Mouse (Mus musculus) embryonic fibroblast, embryonic 13.5 days (primary cell): ENCODE data around the gene Zfp184. TPM values are rescaled to one million over a fixed set of nuclear protein-coding genes. Genes with fewer than 3 reads are reported as not detected.
"Not testable (repeated sequence)": the region's sequence is repeated elsewhere in the genome, so short reads cannot be mapped to it uniquely, and the experiment has no call there.

ENCODE experiments used
- H3K27ac ChIP-seq: 2 replicates; pipeline ENCODE4 v1.5.1; 2012; ENCODE audit warnings: low read length, control low read depth, inconsistent platforms; ENCODE audit not compliant: insufficient read depth
- H3K4me1 ChIP-seq: 2 replicates; pipeline ENCODE4 v1.6.1; 2011; ENCODE audit warnings: low read length; ENCODE audit not compliant: control insufficient read depth, insufficient read depth
- H3K4me3 ChIP-seq: 2 replicates; pipeline ENCODE4 v1.5.1; 2011; ENCODE audit warnings: mild to moderate bottlenecking, control low read depth, low read length; ENCODE audit not compliant: insufficient read depth
- CTCF ChIP-seq: IDR thresholded peaks from 2 replicates; pipeline ENCODE4 v1.5.1; 2011; ENCODE audit warnings: mild to moderate bottlenecking, control low read depth, low read length, moderate library complexity, borderline replicate concordance; ENCODE audit not compliant: insufficient read depth
- POLR2A ChIP-seq: IDR thresholded peaks from 2 replicates; pipeline ENCODE4 v1.6.1; 2011; ENCODE audit warnings: low read depth, mild to moderate bottlenecking, control low read depth, low read length, moderate library complexity
- polyA plus RNA-seq: library from polyadenylated mRNA; stranded (reverse); fragments of >200 nt; gene quantifications from 2 replicates; pipeline ENCODE4 v1.2.4, GENCODE M21; 2011; ENCODE audit warnings: low read depth; ENCODE audit not compliant: missing spikeins, insufficient read length

Zfp184 gene
- 2.9 and 5.0 TPM in 2 replicates for polyA plus RNA-seq

DNA sequence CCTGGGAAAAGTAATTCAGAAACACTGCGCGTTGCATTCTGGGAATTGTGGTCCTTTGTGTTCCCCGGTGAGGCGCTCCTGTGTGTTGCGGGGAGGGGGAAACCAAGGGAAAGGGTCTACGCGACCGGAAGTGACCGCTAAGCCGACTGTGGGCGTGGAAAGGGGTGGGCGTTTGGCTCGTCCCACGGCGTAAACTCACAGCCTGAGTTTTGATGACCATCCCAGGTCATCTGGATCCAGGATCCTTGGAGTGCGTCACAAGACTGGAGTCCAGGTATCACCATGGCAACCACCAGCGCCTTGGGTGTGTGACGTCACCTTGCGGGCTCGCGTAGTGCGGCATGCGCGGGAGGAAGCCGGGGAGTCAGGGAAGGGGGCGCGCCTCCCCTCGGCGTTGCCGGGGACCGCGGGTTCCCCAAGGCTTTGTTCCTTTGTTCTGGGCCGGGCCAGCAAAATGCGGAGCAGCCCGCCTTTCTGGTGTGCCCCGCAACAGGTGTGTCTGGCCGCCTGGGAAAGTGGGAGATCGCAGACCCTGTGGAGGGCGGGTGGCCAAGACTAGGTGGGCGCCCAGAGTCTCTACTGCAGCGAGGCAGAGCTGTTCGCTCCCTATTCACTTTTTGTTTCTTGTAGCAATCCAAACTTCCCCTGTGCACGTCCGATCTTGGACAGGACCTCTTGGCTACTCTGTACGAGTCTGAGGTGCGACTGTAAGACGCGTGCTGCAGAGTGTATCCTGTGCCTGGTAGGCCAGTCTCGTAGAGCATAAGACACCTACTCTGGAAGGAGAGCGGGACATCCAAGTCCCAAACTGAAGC is at the start of gene Zfp184:
TSS of gene Zfp184 (plus strand) at position 169 of the 815 bp plus-strand sequence.
- Histone ChIP-seq H3K4me1 (no peaks in the 10 kb centered on the region), H3K4me3 (peak within 1 kb of the TSS; percentile 50), H3K27ac (no peak within 1 kb of the TSS)
- TF ChIP-seq CTCF (no peak), POLR2A (peak; percentile 74)

DNA sequence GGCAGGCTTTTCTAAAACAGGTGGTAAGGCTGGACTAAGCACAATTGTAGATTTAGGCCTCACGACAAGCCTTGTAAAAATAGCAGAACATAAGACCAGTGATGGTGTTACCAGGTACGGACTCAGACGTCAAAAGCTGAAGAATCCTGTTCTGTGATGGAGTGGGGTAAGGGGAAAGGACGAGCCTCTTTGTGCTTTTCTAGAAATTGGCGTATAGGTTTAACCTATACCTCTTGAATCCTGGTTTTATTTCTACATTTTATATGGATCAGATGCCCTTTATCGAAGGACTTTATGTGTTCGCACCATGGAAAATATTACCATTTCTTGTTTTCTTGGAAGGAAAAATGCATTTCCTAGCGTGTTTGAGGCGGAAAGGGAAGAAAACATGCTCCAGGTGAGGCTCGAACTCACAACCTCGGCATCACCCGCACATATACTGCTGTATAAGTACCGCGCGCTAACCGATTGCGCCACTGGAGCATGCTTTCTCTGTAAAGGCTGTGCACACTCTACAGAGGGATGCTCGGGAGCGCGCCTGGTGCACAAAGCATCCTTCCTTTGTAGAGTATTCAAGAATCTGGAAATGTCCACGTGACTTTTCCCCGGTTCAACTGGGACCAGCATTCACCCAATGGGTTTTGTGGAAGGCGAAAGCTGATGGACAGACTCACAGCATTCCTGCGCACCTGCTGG is 48.2 kb upstream of the Zfp184 start:
- Histone ChIP-seq H3K27ac (no peak overlapping the region), H3K4me3 (peak overlapping the region; percentile 84), H3K4me1 (no peaks in the 10 kb centered on the region)
- TF ChIP-seq CTCF (no peak), POLR2A (no peak)

DNA sequence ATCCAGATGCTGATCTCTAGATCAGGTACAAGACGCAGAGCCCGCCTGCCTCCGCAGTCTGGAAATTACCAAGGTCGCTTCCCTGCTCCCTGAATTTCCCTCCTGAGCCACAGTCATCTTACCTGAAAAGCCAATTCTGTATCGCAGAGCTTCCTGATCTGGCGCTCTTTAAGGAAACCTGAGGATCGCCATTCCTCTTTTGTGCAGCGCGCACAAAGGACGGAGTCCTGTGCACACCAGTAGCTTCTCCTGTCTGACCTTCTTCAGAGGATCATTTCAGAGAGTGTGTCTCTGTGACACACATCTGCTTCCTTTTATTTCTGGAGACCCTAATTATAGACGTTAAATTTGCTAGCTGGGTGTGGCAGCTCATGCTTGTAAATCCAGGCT is 47.7 kb upstream of the Zfp184 start:
- peak overlapping the region; percentile 84 for H3K4me3 ChIP-seq
- TF ChIP-seq POLR2A, result no peak
- TF ChIP-seq CTCF, result no peak
- no peak overlapping the region for H3K27ac ChIP-seq
- H3K4me1 ChIP-seq, result no peaks in the 10 kb centered on the region

DNA sequence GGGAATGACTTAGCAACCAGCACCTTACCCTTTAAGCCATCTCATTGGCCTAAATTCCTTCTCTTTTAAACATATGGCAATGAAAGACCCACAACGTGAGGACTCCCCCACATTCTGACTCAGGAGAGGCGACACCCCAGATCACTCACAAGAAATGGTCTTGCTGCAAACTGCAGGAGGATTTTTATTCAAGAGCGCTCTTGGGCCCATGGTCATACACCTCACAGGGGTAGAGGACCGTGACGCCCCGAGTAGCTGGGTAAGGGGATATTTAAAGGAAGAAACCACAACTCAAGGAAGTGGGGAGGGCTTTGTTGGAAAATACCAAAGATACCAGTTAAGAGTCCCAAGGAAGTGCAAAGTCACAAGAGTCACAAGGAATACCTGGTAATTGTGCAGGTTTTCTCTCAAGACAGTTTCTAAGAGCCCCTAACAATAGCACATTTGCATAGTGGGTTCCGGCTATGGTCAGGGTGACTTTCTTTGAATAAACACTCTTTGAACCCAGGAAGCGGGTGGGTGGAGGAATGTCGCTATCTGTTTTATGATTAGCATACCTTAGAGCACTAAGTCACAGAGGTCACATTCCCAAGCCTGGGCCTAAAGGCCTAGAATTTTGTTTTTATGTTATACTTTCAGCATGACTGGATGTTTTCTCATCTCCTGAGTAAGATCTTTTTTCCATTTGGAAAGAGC is 43.9 kb upstream of the Zfp184 start:
- H3K27ac ChIP-seq, H3K4me3 ChIP-seq, H3K4me1 ChIP-seq: not testable (repeated sequence)

DNA sequence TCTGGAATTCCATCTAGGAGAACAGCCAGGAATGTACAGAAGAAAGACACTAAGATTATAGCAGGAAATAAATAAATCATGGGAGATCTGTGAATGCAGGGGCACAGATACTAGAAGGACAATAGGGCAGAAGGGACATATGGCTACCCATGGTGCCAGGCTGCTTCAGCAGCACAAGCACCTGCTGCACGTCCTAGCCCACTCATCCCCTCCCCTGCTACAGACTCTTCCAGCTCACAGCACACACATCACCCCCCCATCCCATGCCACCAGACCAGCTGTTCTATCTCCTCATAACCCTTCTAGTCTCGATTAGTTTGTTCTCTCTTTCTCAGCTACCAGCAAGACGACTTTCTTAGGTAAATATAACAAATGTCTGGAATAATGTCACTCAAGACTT is 41.4 kb upstream of the Zfp184 start:
- Histone ChIP-seq H3K4me3 (no peak overlapping the region), H3K27ac (no peak overlapping the region), H3K4me1 (no peaks in the 10 kb centered on the region)
- TF ChIP-seq CTCF (no peak), POLR2A (no peak)

DNA sequence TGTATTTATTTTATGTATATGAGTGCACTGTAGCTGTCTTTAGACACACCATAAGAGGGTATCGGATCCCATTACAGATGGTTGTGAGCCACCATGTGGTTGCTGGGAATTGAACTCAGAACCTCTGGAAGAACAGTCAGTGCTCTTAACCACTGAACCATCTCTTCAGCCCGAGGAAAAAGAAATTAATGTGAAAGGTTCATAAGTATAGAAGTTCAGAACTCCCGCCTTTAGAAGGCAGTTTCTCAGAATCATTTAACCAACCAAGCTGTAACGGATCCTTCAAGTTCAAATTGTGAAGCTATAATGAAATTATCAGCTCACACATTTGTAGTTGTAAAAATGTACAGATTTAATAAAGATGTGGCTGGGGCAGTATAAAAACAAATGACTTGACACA is 40.8 kb upstream of the Zfp184 start:
- H3K4me3 ChIP-seq, H3K4me1 ChIP-seq, H3K27ac ChIP-seq: not testable (repeated sequence)

DNA sequence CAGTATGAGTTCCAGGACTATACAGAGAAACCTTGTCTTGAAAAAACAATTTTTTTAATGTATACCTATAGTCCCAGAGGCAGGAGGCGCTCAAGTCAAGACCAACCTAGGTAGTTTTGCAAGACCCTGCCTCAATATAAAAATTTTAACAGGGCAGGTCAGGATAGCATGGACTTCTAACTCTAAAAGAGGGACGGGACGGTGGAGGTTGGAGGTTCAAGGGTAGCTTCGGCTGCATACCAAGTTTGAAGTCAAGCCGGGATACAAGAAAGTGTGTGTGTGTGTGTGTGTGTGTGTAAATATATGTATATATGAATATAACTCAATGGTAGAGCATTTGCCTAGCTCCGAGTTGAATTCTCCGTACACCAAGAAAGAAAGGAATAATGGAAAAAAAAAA is 38.6 kb upstream of the Zfp184 start:
- no peak for TF ChIP-seq POLR2A
- no peak for TF ChIP-seq CTCF
- Histone ChIP-seq H3K4me3 (peak overlapping the region; percentile 21; the same call in 1 of the 2 replicates), H3K27ac (no peak overlapping the region), H3K4me1 (peaks cover under 1% of the 10 kb centered on the region; the same call in 1 of the 2 replicates)

DNA sequence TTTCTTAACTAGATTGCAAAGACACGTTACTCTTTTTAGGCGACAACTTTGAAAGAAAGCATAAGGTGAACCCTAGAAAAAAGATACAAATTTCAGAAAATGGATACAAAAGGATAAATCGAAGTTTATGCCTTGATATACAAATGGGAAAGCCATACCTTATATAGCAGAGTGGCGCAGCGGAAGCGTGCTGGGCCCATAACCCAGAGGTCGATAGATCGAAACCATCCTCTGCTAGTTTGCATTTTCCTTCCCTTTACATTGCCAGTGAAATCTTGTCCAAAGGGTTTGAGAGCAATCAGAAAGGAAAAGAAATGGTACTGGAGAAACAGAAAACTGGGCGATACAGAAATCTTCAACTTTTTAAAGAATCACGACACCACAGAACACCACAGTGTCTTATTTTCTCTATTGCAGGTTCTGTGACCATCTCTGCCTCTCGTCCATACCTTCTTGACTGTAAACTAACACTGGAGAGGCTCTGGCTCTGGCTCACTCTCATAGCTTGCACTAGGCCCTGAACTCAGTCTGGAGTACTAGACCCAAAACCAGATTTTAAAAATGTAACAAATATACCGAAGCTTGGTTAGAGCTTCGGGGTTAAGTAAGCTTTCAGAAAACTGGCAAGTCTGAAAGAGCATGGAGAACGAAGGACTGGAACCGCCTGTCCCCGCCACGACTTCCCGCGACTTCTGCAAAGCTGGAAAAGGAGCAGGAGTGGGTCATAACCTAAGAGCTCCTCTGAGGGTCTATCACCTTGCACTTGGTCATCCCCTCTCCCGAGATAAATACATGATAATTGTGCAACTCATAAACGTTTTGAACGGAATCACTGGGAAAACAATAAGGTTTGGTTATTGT is 37.7 kb upstream of the Zfp184 start:
- TF ChIP-seq POLR2A (no peak), CTCF (no peak)
- peak overlapping the region; percentile 56 for H3K4me3 ChIP-seq
- peaks cover 2% of the 10 kb centered on the region; the same call in 1 of the 2 replicates for H3K4me1 ChIP-seq
- H3K27ac ChIP-seq, result peak overlapping the region; percentile 16; the same call in 1 of the 2 replicates

DNA sequence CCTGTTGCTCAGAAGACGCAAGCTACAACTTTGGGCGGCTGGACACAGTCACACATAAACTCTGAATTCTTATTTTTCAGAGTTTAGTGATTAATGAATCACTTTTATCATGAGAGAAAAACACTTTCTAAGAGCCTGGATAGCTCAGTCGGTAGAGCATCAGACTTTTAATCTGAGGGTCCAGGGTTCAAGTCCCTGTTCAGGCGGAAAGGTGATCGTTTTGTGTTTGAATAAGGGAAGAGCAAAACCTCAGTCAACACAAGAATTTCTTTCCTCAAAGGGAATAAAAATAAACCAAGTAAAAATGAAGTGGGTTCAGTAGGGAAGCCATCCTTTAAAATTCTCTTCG is 37.1 kb upstream of the Zfp184 start:
- peak overlapping the region; percentile 56 for H3K4me3 ChIP-seq
- not testable (repeated sequence) for H3K4me1 ChIP-seq
- H3K27ac ChIP-seq, result peak overlapping the region; percentile 16; the same call in 1 of the 2 replicates
